Mouse (Mus musculus) cerebellum, adult 18-20 months (tissue): Measurements from ENCODE around the gene Olfr722.
A peak's percentile ranks its signal among the peaks of the same experiment; 100 is the strongest.
"Not testable (repeated sequence)": the region's sequence is repeated elsewhere in the genome, so short reads cannot be mapped to it uniquely, and the experiment has no call there.

ENCODE experiments used
- DNase-seq, 2 experiments: peaks; one replicate each; pipeline ENCODE4 v3.0.0; 2021

The Olfr722 gene

DNA sequence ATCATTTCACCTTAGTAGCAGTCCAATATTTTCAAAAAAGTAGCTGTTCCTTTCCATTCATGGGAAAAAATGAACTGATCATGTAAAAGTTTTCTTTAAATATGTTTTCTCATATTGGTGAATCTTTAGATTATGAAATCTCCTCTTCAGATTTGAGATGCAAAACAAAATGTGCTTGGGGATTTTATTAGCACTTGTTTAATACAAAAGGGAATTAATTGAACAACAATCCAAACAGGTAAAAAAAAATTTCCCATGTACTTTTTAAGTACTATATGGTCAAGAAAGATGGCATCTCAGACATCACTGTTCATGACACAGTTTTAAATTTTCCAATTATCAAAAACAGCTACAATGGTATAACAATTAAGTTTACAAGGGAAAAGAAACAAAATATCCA lies at the start of gene Olfr722:
TSS of gene Olfr722 (minus strand) at position 101 of the 400 bp plus-strand sequence.
- DNase-seq = no peak

DNA sequence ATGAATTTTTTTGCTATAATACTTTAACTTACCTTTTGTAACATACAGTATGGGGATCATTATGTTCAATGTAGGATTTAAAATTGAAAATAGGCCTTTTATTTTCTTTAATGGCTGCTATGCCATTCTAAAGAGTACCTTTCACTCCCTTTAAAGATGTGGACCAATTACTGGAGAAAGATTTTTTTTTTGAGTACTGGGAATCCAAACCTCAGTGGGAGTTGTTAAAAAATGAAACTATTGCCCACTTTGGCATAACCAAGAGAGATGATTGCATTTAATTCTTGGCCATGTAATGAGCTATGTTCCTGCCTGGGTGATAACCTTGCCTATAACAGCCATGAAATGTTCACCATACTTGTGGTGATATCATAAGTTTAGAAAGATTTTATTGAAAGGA lies 29.9 kb upstream of the Olfr722 start, which contains the start of gene Olfr723:
TSS of gene Olfr723 (minus strand) at position 101 of the 400 bp plus-strand sequence.
- DNase-seq = not testable (repeated sequence)

DNA sequence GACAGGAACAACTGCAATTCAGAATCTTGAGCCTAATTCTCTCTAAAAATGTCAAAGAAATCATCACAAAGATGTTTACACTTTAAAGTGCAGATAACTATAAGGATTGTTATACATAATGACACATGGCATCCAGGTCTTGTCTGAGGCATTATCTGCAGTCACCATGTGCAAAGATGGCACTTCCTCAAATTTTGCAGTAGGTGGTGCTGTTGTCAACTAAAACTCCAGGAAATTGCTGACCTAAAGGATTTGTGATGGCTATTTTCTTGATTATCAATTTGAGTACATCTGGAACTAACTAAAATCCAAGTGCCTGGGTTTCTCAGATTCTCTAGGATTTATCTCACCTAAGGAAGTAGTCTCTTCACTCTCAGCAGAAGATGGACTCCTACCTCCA lies 41.4 kb downstream of the Olfr722 start:
- DNase-seq = peak; percentile 25 to 40
